Mouse (Mus musculus) forebrain, embryonic 15.5 days (tissue): ENCODE measurements around the gene C2cd6. TPM values are rescaled to one million over a fixed set of nuclear protein-coding genes. Genes with fewer than 3 reads are reported as not detected.

ENCODE experiments used
- ATAC-seq: fragments of 200-750 bp; cut with Nextera tagmentation; replicated peaks from 2 replicates; pipeline ENCODE4 v1.8.0; 2017; ENCODE audit warnings: mild to moderate bottlenecking, moderate TSS enrichment, moderate library complexity
- H3K27ac ChIP-seq: fragments of 300-500 bp; sonication (generic); replicated peaks from 2 replicates; pipeline ENCODE4 v1.5.1; 2015; ENCODE audit warnings: mild to moderate bottlenecking, inconsistent platforms
- H3K27me3 ChIP-seq: fragments of 300-500 bp; sonication (generic); 2 replicates; pipeline ENCODE4 v1.6.1; 2015; ENCODE audit warnings: inconsistent platforms
- H3K36me3 ChIP-seq: fragments of 300-500 bp; sonication (generic); 2 replicates; pipeline ENCODE4 v1.6.1; 2015; ENCODE audit warnings: mild to moderate bottlenecking, inconsistent platforms
- H3K4me1 ChIP-seq: fragments of 300-500 bp; sonication (generic); 2 replicates; pipeline ENCODE4 v1.6.1; 2015; ENCODE audit warnings: inconsistent platforms
- H3K4me2 ChIP-seq: fragments of 300-500 bp; sonication (generic); replicated peaks from 2 replicates; pipeline ENCODE4 v1.6.1; 2015; ENCODE audit warnings: mild to moderate bottlenecking, inconsistent platforms
- H3K4me3 ChIP-seq: fragments of 300-500 bp; sonication (generic); 2 replicates; pipeline ENCODE4 v1.5.1; 2015; ENCODE audit warnings: mild to moderate bottlenecking, inconsistent platforms
- H3K9ac ChIP-seq: fragments of 300-500 bp; sonication (generic); replicated peaks from 2 replicates; pipeline ENCODE4 v1.6.1; 2015; ENCODE audit warnings: mild to moderate bottlenecking, inconsistent platforms
- H3K9me3 ChIP-seq: fragments of 300-500 bp; sonication (generic); 2 replicates; pipeline ENCODE4 v1.6.1; 2016; ENCODE audit warnings: inconsistent platforms
- WGBS: fragments of 180-500 bp; shearing (Covaris S2); methylation state at CpG from one replicate; pipeline ENCODE4 v1.1.7; 2015; ENCODE audit warnings: mixed read lengths; 5-methylcytosine and 5-hydroxymethylcytosine counted together
- polyA plus RNA-seq: library from polyadenylated mRNA; unstranded; fragments of >200 nt; fragmentation: Nextera tagmentation; extraction: Ambion mirVana; gene quantifications from 2 replicates; pipeline ENCODE4 v1.2.1, GENCODE M21; 2015

Gene C2cd6
- polyA plus RNA-seq, 1 experiment from 2014 or later, result not detected

GRCm38 (mm10) chr1:59051306-59051705 is 43.4 kb downstream of the C2cd6 start:
- H3K4me3 ChIP-seq, result no peak overlapping the region
- 74% methylated on average over 2 of the region's 2 CpGs for WGBS
- no peak for ATAC-seq

GRCm38 (mm10) chr1:59037723-59038122 is 57.0 kb downstream of the C2cd6 start:
- H3K4me1 ChIP-seq, result no peaks in the 10 kb centered on the region
- WGBS, result 66% methylated on average over 5 of the region's 5 CpGs
- H3K9me3 ChIP-seq, result no peaks in the 10 kb centered on the region
- no peak overlapping the region for H3K9ac ChIP-seq
- no peak for ATAC-seq
- no peak overlapping the region for H3K4me2 ChIP-seq
- H3K4me3 ChIP-seq, result no peak overlapping the region
- H3K36me3 ChIP-seq, result no peaks in the 10 kb centered on the region
- no peaks in the 10 kb centered on the region for H3K27me3 ChIP-seq
- no peak overlapping the region for H3K27ac ChIP-seq

More at GRCm38 (mm10) chr1:59051306-59051705, 43.4 kb downstream of the C2cd6 start:
- Histone ChIP-seq H3K36me3 (no peaks in the 10 kb centered on the region), H3K27me3 (no peaks in the 10 kb centered on the region), H3K9me3 (no peaks in the 10 kb centered on the region), H3K4me2 (no peak overlapping the region), H3K9ac (no peak overlapping the region), H3K4me1 (no peaks in the 10 kb centered on the region), H3K27ac (no peak overlapping the region)

GRCm38 (mm10) chr1:59021556-59021955 is 73.1 kb downstream of the C2cd6 start:
- Histone ChIP-seq H3K27ac (no peak overlapping the region), H3K9ac (no peak overlapping the region), H3K4me1 (no peaks in the 10 kb centered on the region), H3K36me3 (no peaks in the 10 kb centered on the region), H3K4me2 (no peak overlapping the region), H3K4me3 (no peak overlapping the region), H3K27me3 (no peaks in the 10 kb centered on the region), H3K9me3 (no peaks in the 10 kb centered on the region)
- 70% methylated on average over 3 of the region's 3 CpGs for WGBS
- ATAC-seq, result no peak

GRCm38 (mm10) chr1:59009250-59009649 is 85.5 kb downstream of the C2cd6 start:
- Histone ChIP-seq H3K4me3 (no peak overlapping the region), H3K4me2 (no peak overlapping the region), H3K27me3 (no peaks in the 10 kb centered on the region), H3K4me1 (no peaks in the 10 kb centered on the region), H3K9me3 (no peaks in the 10 kb centered on the region), H3K9ac (no peak overlapping the region), H3K36me3 (no peaks in the 10 kb centered on the region), H3K27ac (no peak overlapping the region)
- no peak for ATAC-seq
- 51% methylated on average over 4 of the region's 4 CpGs for WGBS

Other genes starting within 250 kb of the C2cd6 start
- gene Trak2, start 121.5 kb downstream of the C2cd6 start, polyA plus RNA-seq, result 21.3 and 21.9 TPM in 2 replicates
- gene Stradb, start 121.4 kb downstream of the C2cd6 start, polyA plus RNA-seq, result 99.6 and 104 TPM in 2 replicates
- gene Tmem237, start 25.5 kb upstream of the C2cd6 start, polyA plus RNA-seq, result 51.5 and 52.9 TPM in 2 replicates
- 0.76 and 0.77 TPM in 2 replicates for gene Mpp4, start 68.5 kb upstream of the C2cd6 start, polyA plus RNA-seq
- gene Als2, start 142.3 kb upstream of the C2cd6 start, polyA plus RNA-seq, result 18.0 and 20.6 TPM in 2 replicates
- gene Cdk15, start 162.0 kb upstream of the C2cd6 start, polyA plus RNA-seq, result 0.20 and 0.47 TPM in 2 replicates